Mouse (Mus musculus): ENCODE measurements around the gene Ctbs. TPM values are rescaled to one million over a fixed set of nuclear protein-coding genes. Genes with fewer than 3 reads are reported as not detected.
A peak's percentile ranks its signal among the peaks of the same experiment; 100 is the strongest.

Ctbs gene
- polyA plus RNA-seq (2014; fragmentation: Nextera tagmentation; extraction: Ambion mirVana), result 5.7 and 7.1 TPM in 2 replicates

DNA sequence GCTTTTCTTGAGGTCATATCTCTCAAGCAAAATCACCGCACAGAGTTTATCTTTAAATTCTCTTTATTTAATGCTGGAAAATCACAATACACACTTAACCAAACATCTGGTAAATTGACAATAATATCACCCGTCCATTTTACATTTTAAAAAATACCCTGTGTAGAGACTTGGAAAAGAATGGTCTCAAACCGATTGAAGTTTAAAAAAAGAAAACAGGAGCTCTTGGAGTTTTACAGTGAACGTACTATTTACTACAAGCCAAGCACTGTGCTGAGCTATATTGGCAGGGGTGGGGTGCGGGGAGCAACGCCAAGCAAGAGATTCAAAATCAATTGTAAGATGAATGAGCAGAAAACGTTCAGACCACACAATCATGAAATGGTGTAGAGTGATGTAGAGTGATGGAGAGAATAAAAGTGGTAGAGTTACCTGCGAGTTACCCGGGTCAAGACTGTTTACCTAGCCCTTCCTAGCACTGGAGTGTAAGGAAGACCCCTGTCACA, at the start of gene Ctbs:
Gene Ctbs, plus strand, starts transcription at position 51 of the 506 bp plus-strand sequence.
- Histone ChIP-seq H3K4me3 (ENCODE audit: low read depth, low read length) (peak within 1 kb of the TSS; percentile 50), H3K9ac (ENCODE audit: low read length) (peak within 1 kb of the TSS; percentile 72), H3K27me3 (ENCODE audit: control insufficient read depth, insufficient read depth, low read length) (no peaks in the 10 kb centered on the region), H3K36me3 (ENCODE audit: control insufficient read depth, insufficient read depth, low read length) (0 out of 2 replicates have a peak, but pooled peaks cover 2% of the 10 kb centered on the region), H3K9me3 (ENCODE audit: control insufficient read depth, low read length) (no peaks in the 10 kb centered on the region), H3K27ac (replicated peaks; ENCODE audit: low read depth, low read length) (peak within 1 kb of the TSS; percentile 62), H3K4me2 (ENCODE audit: low read depth, severe bottlenecking) (peak within 1 kb of the TSS; percentile 74), H3K4me1 (ENCODE audit: control insufficient read depth, insufficient read depth, low read length) (0 out of 2 replicates have a peak, but pooled peaks cover 2% of the 10 kb centered on the region)
- no peak for DNase-seq (ENCODE audit: low spot score)
- 57% methylated on average over 9 of the region's 9 CpGs for WGBS
- ATAC-seq (ENCODE audit: insufficient number of reproducible peaks, low FRiP score, low TSS enrichment, low read depth), result peak; percentile 23; the same call in 1 of the 2 replicates

DNA sequence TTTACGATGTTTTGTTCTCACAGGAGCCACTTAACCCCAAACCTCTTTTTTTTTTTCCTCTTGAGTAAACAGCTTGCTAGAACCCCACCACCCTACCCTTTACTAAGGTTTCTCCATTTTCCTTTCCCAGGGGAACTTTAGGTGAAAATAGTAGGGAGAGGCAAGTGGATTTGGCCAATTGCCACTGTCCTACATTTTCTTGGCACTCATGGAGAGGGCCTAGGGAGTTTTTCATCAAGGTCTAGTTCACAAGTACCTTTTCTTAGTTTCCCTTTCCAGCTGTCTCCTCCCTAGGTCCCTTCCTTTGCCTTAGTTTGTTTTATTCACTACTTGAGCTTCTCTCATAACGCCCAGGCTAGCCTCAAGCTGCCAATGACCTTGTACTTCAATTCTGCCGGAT, 45.8 kb upstream of the Ctbs start:
- no peaks in the 10 kb centered on the region for H3K27me3 ChIP-seq (ENCODE audit: control insufficient read depth, insufficient read depth, low read length)
- H3K9ac ChIP-seq (ENCODE audit: low read length), result no peak overlapping the region
- H3K4me1 ChIP-seq (ENCODE audit: control insufficient read depth, insufficient read depth, low read length), result peaks cover 14% of the 10 kb centered on the region
- no peak overlapping the region for H3K27ac ChIP-seq (replicated peaks; ENCODE audit: low read depth, low read length)
- DNase-seq (ENCODE audit: low spot score), result no peak
- WGBS, result 42% methylated on average over 3 of the region's 3 CpGs
- H3K9me3 ChIP-seq (ENCODE audit: control insufficient read depth, low read length), result no peaks in the 10 kb centered on the region
- peak overlapping the region; percentile 90 for H3K4me3 ChIP-seq (ENCODE audit: low read depth, low read length)
- ATAC-seq (ENCODE audit: insufficient number of reproducible peaks, low FRiP score, low TSS enrichment, low read depth), result no peak
- peak overlapping the region; percentile 86 for H3K4me2 ChIP-seq (ENCODE audit: low read depth, severe bottlenecking)
- H3K36me3 ChIP-seq (ENCODE audit: control insufficient read depth, insufficient read depth, low read length), result no peaks in the 10 kb centered on the region

DNA sequence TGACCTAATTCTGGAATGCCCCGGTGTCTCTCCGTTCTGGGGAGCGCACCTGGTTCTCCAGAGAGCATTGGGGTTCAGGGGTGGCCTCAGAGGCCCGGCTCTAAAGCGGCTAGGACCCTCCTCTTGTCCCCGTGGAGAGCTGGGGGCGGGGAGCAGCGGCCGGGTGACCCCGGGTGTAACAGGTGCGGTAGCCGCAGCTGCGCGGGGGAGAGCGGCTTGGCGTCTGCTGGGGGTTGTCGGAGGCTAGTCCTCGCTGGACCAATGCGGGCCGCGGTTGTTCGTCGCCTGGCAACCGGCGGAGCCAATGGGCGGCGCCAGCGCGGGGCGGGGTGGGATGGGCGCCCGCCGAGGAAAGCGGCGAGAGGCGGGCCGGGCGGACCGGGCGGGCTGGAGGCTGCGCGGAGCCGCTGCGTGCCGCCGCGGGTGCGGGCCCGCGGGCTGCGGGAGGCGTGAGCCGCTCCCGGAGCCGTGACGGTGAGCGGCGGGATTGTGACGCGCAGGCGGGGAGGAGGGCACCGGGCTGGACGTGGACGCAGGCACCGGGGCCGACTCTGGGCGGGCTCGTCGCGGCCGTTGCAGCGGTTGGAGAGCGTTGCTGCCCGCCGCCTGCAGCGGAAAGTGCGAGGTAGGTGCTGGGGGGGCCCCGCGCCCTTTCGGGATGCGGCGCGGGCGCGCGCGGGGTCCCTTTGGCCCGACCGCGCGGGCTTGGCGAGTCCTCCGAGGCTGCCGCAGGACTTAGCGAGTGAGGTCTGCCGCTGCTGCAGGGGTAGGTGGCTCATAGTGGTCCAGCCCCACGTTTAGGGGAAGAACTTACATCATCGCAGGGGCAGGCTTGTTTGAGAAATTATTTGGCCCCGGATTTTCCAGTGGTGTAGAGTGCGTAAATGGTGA, 45.0 kb upstream of the Ctbs start, which contains the start of gene Ssx2ip:
Gene Ssx2ip, plus strand, starts transcription at position 332 of the 891 bp plus-strand sequence.
- ATAC-seq (ENCODE audit: insufficient number of reproducible peaks, low FRiP score, low TSS enrichment, low read depth) (peak; percentile 96), DNase-seq (ENCODE audit: low spot score) (peak; percentile 99)
- Histone ChIP-seq H3K27ac (replicated peaks; ENCODE audit: low read depth, low read length) (peak within 1 kb of the TSS; percentile 59; the same call in 1 of the 2 replicates), H3K9me3 (ENCODE audit: control insufficient read depth, low read length) (no peaks in the 10 kb centered on the region), H3K27me3 (ENCODE audit: control insufficient read depth, insufficient read depth, low read length) (no peaks in the 10 kb centered on the region), H3K4me3 (ENCODE audit: low read depth, low read length) (peak within 1 kb of the TSS; percentile 90), H3K9ac (ENCODE audit: low read length) (peak within 1 kb of the TSS; percentile 87), H3K36me3 (ENCODE audit: control insufficient read depth, insufficient read depth, low read length) (no peaks in the 10 kb centered on the region), H3K4me2 (ENCODE audit: low read depth, severe bottlenecking) (peak within 1 kb of the TSS; percentile 86), H3K4me1 (ENCODE audit: control insufficient read depth, insufficient read depth, low read length) (peaks cover 14% of the 10 kb centered on the region)
- WGBS, result under 1% methylated on average over 76 of the region's 100 CpGs

DNA sequence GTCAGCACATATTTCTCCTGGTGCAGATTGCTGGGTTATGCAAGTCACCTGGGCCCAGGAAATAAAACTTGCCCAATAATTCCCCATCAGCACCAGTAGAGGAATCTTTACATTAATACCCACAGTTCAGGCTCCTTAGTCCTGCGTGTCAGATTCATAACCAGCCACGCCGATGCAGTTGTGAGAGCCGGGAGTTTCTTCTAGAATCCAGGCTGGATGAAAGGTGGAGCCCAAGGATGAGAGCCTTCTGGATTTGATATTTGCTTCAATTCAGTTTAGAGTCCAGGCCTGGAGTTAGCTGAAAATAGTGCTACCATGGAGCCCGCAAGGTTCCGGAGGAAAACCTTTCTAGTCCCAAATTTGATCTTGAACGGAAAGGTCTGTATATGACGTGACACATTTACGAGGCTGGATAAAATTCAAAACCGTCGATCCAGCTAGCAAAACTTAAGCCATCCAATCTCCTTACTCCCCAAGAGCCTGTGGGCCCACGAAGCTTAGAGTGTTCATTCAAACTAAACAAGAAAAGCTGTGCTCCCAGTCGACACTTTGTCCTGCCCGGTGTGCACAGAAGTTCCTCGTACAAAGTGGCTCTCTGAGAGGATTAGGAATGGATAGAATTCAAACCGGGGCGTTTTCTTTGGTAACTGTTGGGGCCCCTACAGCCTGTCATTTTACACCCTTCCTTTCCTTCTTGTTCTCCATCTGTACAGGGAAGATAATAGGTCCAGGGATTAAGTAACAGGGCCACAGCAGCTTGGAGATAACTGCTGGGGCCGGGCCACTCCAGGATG, 44.2 kb upstream of the Ctbs start:
- Histone ChIP-seq H3K27me3 (ENCODE audit: control insufficient read depth, insufficient read depth, low read length) (no peaks in the 10 kb centered on the region), H3K9me3 (ENCODE audit: control insufficient read depth, low read length) (no peaks in the 10 kb centered on the region), H3K4me2 (ENCODE audit: low read depth, severe bottlenecking) (peak overlapping the region; percentile 86), H3K4me3 (ENCODE audit: low read depth, low read length) (peak overlapping the region; percentile 90), H3K9ac (ENCODE audit: low read length) (peak overlapping the region; percentile 87), H3K4me1 (ENCODE audit: control insufficient read depth, insufficient read depth, low read length) (peaks cover 14% of the 10 kb centered on the region), H3K27ac (replicated peaks; ENCODE audit: low read depth, low read length) (no peak overlapping the region; the same call in 1 of the 2 replicates), H3K36me3 (ENCODE audit: control insufficient read depth, insufficient read depth, low read length) (no peaks in the 10 kb centered on the region)
- 35% methylated on average over 18 of the region's 18 CpGs for WGBS
- no peak for DNase-seq (ENCODE audit: low spot score)
- no peak for ATAC-seq (ENCODE audit: insufficient number of reproducible peaks, low FRiP score, low TSS enrichment, low read depth)

DNA sequence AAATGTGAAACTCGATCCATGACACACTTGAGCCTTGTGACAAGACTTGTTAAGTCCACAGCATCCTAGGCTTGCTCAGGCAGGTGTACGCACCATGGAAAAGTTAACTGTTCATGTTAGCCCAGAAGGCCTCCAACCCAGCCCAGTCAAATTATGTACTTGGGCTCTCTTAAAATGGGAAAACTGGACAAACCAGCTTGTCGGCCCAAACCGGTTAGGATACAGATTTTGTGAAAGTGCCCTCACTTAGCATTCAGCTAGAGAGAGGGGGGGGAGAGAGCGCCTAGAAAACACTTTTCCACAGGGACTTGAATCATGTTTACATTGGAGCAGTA, 43.6 kb upstream of the Ctbs start:
- Histone ChIP-seq H3K4me3 (ENCODE audit: low read depth, low read length) (no peak overlapping the region), H3K9ac (ENCODE audit: low read length) (peak overlapping the region; percentile 22; the same call in 1 of the 2 replicates), H3K27me3 (ENCODE audit: control insufficient read depth, insufficient read depth, low read length) (no peaks in the 10 kb centered on the region), H3K27ac (replicated peaks; ENCODE audit: low read depth, low read length) (no peak overlapping the region), H3K4me2 (ENCODE audit: low read depth, severe bottlenecking) (peak overlapping the region; percentile 86), H3K9me3 (ENCODE audit: control insufficient read depth, low read length) (no peaks in the 10 kb centered on the region), H3K4me1 (ENCODE audit: control insufficient read depth, insufficient read depth, low read length) (peaks cover 14% of the 10 kb centered on the region), H3K36me3 (ENCODE audit: control insufficient read depth, insufficient read depth, low read length) (no peaks in the 10 kb centered on the region)
- DNase-seq (ENCODE audit: low spot score), result no peak
- no peak for ATAC-seq (ENCODE audit: insufficient number of reproducible peaks, low FRiP score, low TSS enrichment, low read depth)
- WGBS, result 50% methylated on average over 5 of the region's 5 CpGs

DNA sequence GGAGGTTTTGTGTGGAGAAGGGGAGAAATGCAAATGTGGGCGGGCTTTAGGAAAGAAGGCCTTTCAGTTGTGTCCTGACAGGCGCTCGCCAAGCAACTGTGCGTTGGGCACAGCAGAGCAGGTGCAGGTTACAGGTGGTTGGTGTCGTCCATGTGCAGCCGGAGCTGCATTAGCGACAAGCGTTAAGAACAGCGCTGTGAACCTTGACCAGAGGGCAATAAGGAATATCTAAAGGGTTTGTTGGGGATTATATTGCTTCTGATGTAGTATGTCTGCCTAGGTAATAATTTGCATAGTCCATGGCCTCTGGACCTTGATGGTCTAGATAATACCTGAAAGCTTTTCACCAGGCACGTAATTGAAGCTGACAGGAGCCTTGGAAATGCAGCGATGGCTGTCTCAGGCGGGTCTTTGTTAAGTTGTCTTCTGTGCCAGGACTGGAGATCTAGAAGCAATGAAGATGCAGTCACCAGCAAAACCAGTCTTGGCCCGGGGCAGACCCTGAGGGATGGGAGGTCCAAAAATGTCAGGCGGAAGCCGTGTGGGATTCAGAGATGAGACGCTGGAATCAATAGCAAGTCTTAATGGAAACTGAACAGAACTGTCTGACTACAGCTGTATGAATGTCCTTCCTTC, 42.4 kb upstream of the Ctbs start:
- H3K4me3 ChIP-seq (ENCODE audit: low read depth, low read length), result no peak overlapping the region

DNA sequence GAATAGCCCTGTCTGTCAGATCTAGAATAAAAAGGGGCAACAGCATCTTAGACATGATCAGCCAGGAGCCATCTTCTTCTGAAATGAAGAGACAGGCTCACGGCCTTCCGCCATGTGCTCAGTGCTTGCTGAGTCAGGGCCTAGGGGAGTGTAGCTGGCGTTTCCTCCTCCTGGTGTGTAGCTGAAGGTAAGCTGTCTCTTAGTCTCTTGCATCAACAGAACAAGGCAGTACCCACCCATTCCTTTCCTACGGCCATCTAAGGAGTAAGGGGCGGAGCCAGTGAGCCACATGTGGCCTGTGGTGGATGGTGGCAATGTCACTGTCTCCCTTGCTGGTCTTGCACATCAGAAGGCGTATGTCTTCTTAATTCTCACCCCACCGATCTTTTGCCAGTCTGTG, 39.5 kb upstream of the Ctbs start:
- H3K36me3 ChIP-seq (ENCODE audit: control insufficient read depth, insufficient read depth, low read length), result no peaks in the 10 kb centered on the region
- no peak for ATAC-seq (ENCODE audit: insufficient number of reproducible peaks, low FRiP score, low TSS enrichment, low read depth)
- H3K27ac ChIP-seq (replicated peaks; ENCODE audit: low read depth, low read length), result no peak overlapping the region
- DNase-seq (ENCODE audit: low spot score), result no peak
- H3K27me3 ChIP-seq (ENCODE audit: control insufficient read depth, insufficient read depth, low read length), result no peaks in the 10 kb centered on the region
- H3K4me3 ChIP-seq (ENCODE audit: low read depth, low read length), result no peak overlapping the region
- H3K4me1 ChIP-seq (ENCODE audit: control insufficient read depth, insufficient read depth, low read length), result peaks cover 10% of the 10 kb centered on the region
- no peak overlapping the region for H3K4me2 ChIP-seq (ENCODE audit: low read depth, severe bottlenecking)
- no peaks in the 10 kb centered on the region for H3K9me3 ChIP-seq (ENCODE audit: control insufficient read depth, low read length)
- no peak overlapping the region for H3K9ac ChIP-seq (ENCODE audit: low read length)
- 88% methylated on average over 7 of the region's 7 CpGs for WGBS

More for the DNA sequence above, 42.4 kb upstream of the Ctbs start:
- peaks cover 14% of the 10 kb centered on the region for H3K4me1 ChIP-seq (ENCODE audit: control insufficient read depth, insufficient read depth, low read length)
- H3K36me3 ChIP-seq (ENCODE audit: control insufficient read depth, insufficient read depth, low read length), result no peaks in the 10 kb centered on the region
- no peaks in the 10 kb centered on the region for H3K9me3 ChIP-seq (ENCODE audit: control insufficient read depth, low read length)
- H3K27ac ChIP-seq (replicated peaks; ENCODE audit: low read depth, low read length), result no peak overlapping the region
- no peak overlapping the region for H3K4me2 ChIP-seq (ENCODE audit: low read depth, severe bottlenecking)
- WGBS, result 89% methylated on average over 16 of the region's 16 CpGs
- DNase-seq (ENCODE audit: low spot score) (no peak), ATAC-seq (ENCODE audit: insufficient number of reproducible peaks, low FRiP score, low TSS enrichment, low read depth) (no peak)
- no peak overlapping the region for H3K9ac ChIP-seq (ENCODE audit: low read length)
- no peaks in the 10 kb centered on the region for H3K27me3 ChIP-seq (ENCODE audit: control insufficient read depth, insufficient read depth, low read length)

DNA sequence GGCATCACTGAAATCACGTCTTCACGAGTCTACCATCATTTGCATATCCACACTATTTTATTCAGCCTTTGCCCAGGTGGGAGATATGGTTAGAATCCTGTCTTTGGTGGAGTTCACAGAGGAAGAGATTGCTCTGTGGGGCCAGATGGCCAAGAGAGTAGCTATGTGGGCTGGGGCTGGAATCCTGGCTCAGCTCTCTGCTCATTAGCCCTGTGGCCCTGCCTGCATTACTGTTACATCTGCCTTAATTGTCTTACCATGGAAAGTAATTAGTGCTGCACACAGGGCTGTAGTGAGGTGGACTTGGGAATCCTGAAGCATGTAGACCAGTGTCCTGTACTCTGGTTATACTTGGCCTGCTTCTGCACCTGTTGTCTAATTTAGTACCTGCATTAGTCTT, 37.6 kb upstream of the Ctbs start:
- 79% methylated on average over 2 of the region's 2 CpGs for WGBS
- no peaks in the 10 kb centered on the region for H3K36me3 ChIP-seq (ENCODE audit: control insufficient read depth, insufficient read depth, low read length)

More for the DNA sequence above, 37.6 kb upstream of the Ctbs start:
- no peak overlapping the region for H3K9ac ChIP-seq (ENCODE audit: low read length)
- no peaks in the 10 kb centered on the region for H3K9me3 ChIP-seq (ENCODE audit: control insufficient read depth, low read length)
- no peak overlapping the region for H3K4me3 ChIP-seq (ENCODE audit: low read depth, low read length)
- H3K27ac ChIP-seq (replicated peaks; ENCODE audit: low read depth, low read length), result no peak overlapping the region
- H3K27me3 ChIP-seq (ENCODE audit: control insufficient read depth, insufficient read depth, low read length), result no peaks in the 10 kb centered on the region
- no peak for DNase-seq (ENCODE audit: low spot score)
- ATAC-seq (ENCODE audit: insufficient number of reproducible peaks, low FRiP score, low TSS enrichment, low read depth), result no peak
- no peak overlapping the region for H3K4me2 ChIP-seq (ENCODE audit: low read depth, severe bottlenecking)
- H3K4me1 ChIP-seq (ENCODE audit: control insufficient read depth, insufficient read depth, low read length), result no peaks in the 10 kb centered on the region

All from limb, embryonic 11.5 days (tissue).